Mouse (Mus musculus) forebrain, embryonic 11.5 days (tissue): Measurements from ENCODE around the gene Ptpra. TPM values are rescaled to one million over a fixed set of nuclear protein-coding genes. Genes with fewer than 3 reads are reported as not detected.
A peak's percentile ranks its signal among the peaks of the same experiment; 100 is the strongest.
"Not testable (repeated sequence)": the region's sequence is repeated elsewhere in the genome, so short reads cannot be mapped to it uniquely, and the experiment has no call there.

ENCODE experiments used
- ATAC-seq: fragments of 200-750 bp; cut with Nextera tagmentation; replicated peaks from 2 replicates; pipeline ENCODE4 v1.8.0; 2017; ENCODE audit warnings: moderate TSS enrichment; ENCODE audit not compliant: low FRiP score
- DNase-seq: peaks from one replicate; pipeline ENCODE4 v3.0.0-alpha.2; 2017; ENCODE audit warnings: low spot score
- H3K27ac ChIP-seq: fragments of 300-500 bp; sonication (generic); 2 replicates; pipeline ENCODE4 v1.5.1; 2014; ENCODE audit warnings: low read depth, low read length
- H3K27me3 ChIP-seq: fragments of 300-500 bp; sonication (generic); 2 replicates; pipeline ENCODE4 v1.6.1; 2014; ENCODE audit warnings: mild to moderate bottlenecking, low read length, mixed read lengths; ENCODE audit not compliant: control insufficient read depth, insufficient read depth
- H3K36me3 ChIP-seq: fragments of 300-500 bp; sonication (generic); 2 replicates; pipeline ENCODE4 v1.6.1; 2014; ENCODE audit warnings: mild to moderate bottlenecking, low read length, moderate library complexity, mixed read lengths; ENCODE audit not compliant: control insufficient read depth, insufficient read depth
- H3K4me1 ChIP-seq: fragments of 300-500 bp; sonication (generic); replicated peaks from 2 replicates; pipeline ENCODE4 v1.6.1; 2014; ENCODE audit warnings: low read length, mixed read lengths; ENCODE audit not compliant: control insufficient read depth, insufficient read depth
- H3K4me2 ChIP-seq: fragments of 300-500 bp; sonication (generic); 2 replicates; pipeline ENCODE4 v1.6.1; 2014; ENCODE audit warnings: low read depth, mild to moderate bottlenecking, low read length, moderate library complexity, mixed read lengths; ENCODE audit not compliant: severe bottlenecking
- H3K4me3 ChIP-seq: fragments of 300-500 bp; sonication (generic); 2 replicates; pipeline ENCODE4 v1.5.1; 2014; ENCODE audit warnings: low read depth, low read length
- H3K9ac ChIP-seq: fragments of 300-500 bp; sonication (generic); 2 replicates; pipeline ENCODE4 v1.6.1; 2014; ENCODE audit warnings: low read length
- H3K9me3 ChIP-seq: fragments of 300-500 bp; sonication (generic); 2 replicates; pipeline ENCODE4 v1.6.1; 2016; ENCODE audit warnings: low read length, mixed read lengths; ENCODE audit not compliant: control insufficient read depth
- WGBS: fragments of 180-500 bp; shearing (Covaris S2); extraction: QIAGEN DNeasy Blood & Tissue Kit; methylation state at CpG from one replicate; pipeline ENCODE4 v1.1.7; 2014; 5-methylcytosine and 5-hydroxymethylcytosine counted together
- polyA plus RNA-seq: library from polyadenylated mRNA; unstranded; fragments of >200 nt; fragmentation: Nextera tagmentation; extraction: Ambion mirVana; gene quantifications from 2 replicates; pipeline ENCODE4 v1.2.1, GENCODE M21; 2014

Ptpra gene
- polyA plus RNA-seq, 1 experiment from 2014 or later: 116 TPM

GRCm38 (mm10) chr2:130488002-130488401 is 37.9 kb downstream of the Ptpra start:
- H3K36me3 ChIP-seq: no peaks in the 10 kb centered on the region
- peaks cover 6% of the 10 kb centered on the region; the same call in 1 of the 2 replicates for H3K4me1 ChIP-seq
- peaks cover 1% of the 10 kb centered on the region; the same call in 1 of the 2 replicates for H3K9me3 ChIP-seq
- no peak for DNase-seq
- H3K27ac ChIP-seq: no peak overlapping the region
- no peak overlapping the region for H3K4me3 ChIP-seq
- H3K27me3 ChIP-seq: no peaks in the 10 kb centered on the region
- no peak for ATAC-seq
- no peak overlapping the region for H3K9ac ChIP-seq
- 25% methylated on average over 2 of the region's 2 CpGs for WGBS
- H3K4me2 ChIP-seq: no peak overlapping the region

GRCm38 (mm10) chr2:130488600-130488999 is 38.5 kb downstream of the Ptpra start:
- no peaks in the 10 kb centered on the region for H3K27me3 ChIP-seq
- H3K9ac ChIP-seq: no peak overlapping the region
- H3K4me3 ChIP-seq: no peak overlapping the region
- no peaks in the 10 kb centered on the region for H3K36me3 ChIP-seq
- peaks cover 3% of the 10 kb centered on the region; the same call in 1 of the 2 replicates for H3K9me3 ChIP-seq
- ATAC-seq: no peak
- peaks cover 6% of the 10 kb centered on the region; the same call in 1 of the 2 replicates for H3K4me1 ChIP-seq
- H3K4me2 ChIP-seq: no peak overlapping the region
- DNase-seq: no peak
- no peak overlapping the region for H3K27ac ChIP-seq
- WGBS: 81% methylated on average over 4 of the region's 4 CpGs

GRCm38 (mm10) chr2:130491162-130491561 is 41.1 kb downstream of the Ptpra start:
- Histone ChIP-seq H3K27me3 (no peaks in the 10 kb centered on the region), H3K4me2 (no peak overlapping the region), H3K27ac (peak overlapping the region; percentile 92), H3K9me3 (peaks cover 3% of the 10 kb centered on the region; the same call in 1 of the 2 replicates), H3K36me3 (no peaks in the 10 kb centered on the region), H3K4me3 (no peak overlapping the region), H3K9ac (no peak overlapping the region), H3K4me1 (peaks cover 10% of the 10 kb centered on the region; the same call in 1 of the 2 replicates)
- WGBS: 14% methylated on average over 4 of the region's 4 CpGs
- peak; percentile 73 for ATAC-seq
- DNase-seq: no peak

- Histone ChIP-seq H3K27me3 (no peaks in the 10 kb centered on the region), H3K4me3 (no peak overlapping the region), H3K36me3 (no peaks in the 10 kb centered on the region), H3K9me3 (peaks cover 3% of the 10 kb centered on the region; the same call in 1 of the 2 replicates), H3K27ac (peak overlapping the region; percentile 92), H3K9ac (no peak overlapping the region), H3K4me2 (no peak overlapping the region), H3K4me1 (peaks cover 10% of the 10 kb centered on the region; the same call in 1 of the 2 replicates)
- 8% methylated on average over 7 of the region's 7 CpGs for WGBS
- peak; percentile 87 for ATAC-seq
- DNase-seq: peak; percentile 85
Observed at GRCm38 (mm10) chr2:130491587-130491986, 41.5 kb downstream of the Ptpra start.

DNA sequence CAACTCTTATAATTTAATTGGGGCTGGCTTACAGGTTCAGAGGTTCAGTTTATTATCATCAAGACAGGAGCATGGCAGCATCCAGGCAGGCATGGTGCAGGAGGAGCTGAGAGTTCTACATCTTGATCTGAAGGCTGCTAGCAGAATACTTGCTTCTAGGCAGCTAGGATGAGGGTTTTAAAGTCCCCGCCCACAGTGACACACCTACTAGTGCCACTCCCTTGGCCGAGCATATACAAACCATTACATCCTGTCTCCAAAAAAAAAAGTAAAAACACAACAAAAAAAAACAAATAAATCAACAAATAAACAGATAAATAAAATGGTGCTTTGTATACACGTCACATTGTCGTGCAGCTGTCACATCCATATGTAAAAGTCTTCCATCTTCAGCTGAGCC is 45.0 kb downstream of the Ptpra start:
- not testable (repeated sequence) for H3K4me1 ChIP-seq, DNase-seq, H3K9me3 ChIP-seq, H3K27me3 ChIP-seq, H3K4me3 ChIP-seq, H3K4me2 ChIP-seq, H3K9ac ChIP-seq, H3K27ac ChIP-seq, H3K36me3 ChIP-seq, ATAC-seq
- 89% methylated on average over 4 of the region's 4 CpGs for whole genome bisulfite sequencing

- H3K9me3 ChIP-seq: peaks cover 3% of the 10 kb centered on the region; the same call in 1 of the 2 replicates
- peak; percentile 52 for DNase-seq
- peak overlapping the region; percentile 24 for H3K9ac ChIP-seq
- H3K4me1 ChIP-seq: peaks cover 8% of the 10 kb centered on the region; the same call in 1 of the 2 replicates
- peak overlapping the region; percentile 33; the same call in 1 of the 2 replicates for H3K27ac ChIP-seq
- no peaks in the 10 kb centered on the region for H3K27me3 ChIP-seq
- no peaks in the 10 kb centered on the region for H3K36me3 ChIP-seq
- 40% methylated on average over 6 of the region's 6 CpGs for WGBS
- H3K4me2 ChIP-seq: no peak overlapping the region
- 0 out of 2 replicates have a peak, but pooled peaks have one; percentile 14 for ATAC-seq
- no peak overlapping the region for H3K4me3 ChIP-seq
Observed at GRCm38 (mm10) chr2:130496037-130496436, 46.0 kb downstream of the Ptpra start.

DNA sequence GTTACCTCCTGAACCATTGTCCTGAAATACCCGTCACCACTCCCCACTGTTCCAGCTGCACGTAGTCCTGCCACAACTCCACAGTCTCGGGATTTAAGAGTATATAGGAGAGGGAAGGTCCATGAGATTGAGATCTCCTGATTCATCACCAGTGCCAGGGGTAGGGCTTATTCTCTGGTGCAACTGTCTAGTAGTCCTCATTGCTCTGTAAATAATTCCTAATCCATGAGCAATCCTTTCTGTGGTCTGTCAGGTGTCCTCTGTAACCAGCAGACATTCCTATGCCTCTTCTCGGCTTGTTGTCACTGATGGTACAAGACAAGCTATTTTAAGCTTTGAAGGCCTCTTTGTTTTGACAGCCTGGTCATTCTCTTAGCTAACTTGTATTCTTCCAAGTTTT is 46.9 kb downstream of the Ptpra start:
- DNase-seq: no peak
- 45% methylated on average over 4 of the region's 4 CpGs for WGBS
- H3K27ac ChIP-seq: no peak overlapping the region
- no peaks in the 10 kb centered on the region for H3K27me3 ChIP-seq
- peaks cover 3% of the 10 kb centered on the region; the same call in 1 of the 2 replicates for H3K9me3 ChIP-seq
- H3K4me2 ChIP-seq: no peak overlapping the region
- H3K4me3 ChIP-seq: no peak overlapping the region
- no peaks in the 10 kb centered on the region for H3K36me3 ChIP-seq
- H3K9ac ChIP-seq: no peak overlapping the region
- no peak for ATAC-seq
- peaks cover 8% of the 10 kb centered on the region; the same call in 1 of the 2 replicates for H3K4me1 ChIP-seq

DNA sequence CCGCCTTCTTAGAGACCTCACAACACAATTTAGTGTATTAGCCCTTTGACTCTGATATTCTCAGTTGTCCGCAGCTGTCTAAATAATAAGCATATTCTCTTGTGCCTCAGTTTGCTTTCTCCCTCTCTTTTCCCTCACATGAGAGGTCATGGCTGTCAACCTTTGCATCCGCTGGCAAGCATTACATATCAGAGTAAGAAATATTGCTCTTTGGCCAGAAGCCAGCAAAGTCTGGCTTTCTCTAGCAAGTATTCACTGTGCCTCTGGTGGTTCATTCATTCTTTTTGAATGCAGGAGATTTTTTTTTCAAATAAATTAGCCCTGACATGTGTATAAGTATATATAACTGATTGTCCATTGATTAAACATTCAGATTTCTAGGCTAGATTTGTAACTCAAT is 49.5 kb downstream of the Ptpra start:
- no peaks in the 10 kb centered on the region for H3K27me3 ChIP-seq
- no peak overlapping the region for H3K4me2 ChIP-seq
- WGBS: 92% methylated on average over 3 of the region's 3 CpGs
- no peak overlapping the region for H3K27ac ChIP-seq
- no peaks in the 10 kb centered on the region for H3K9me3 ChIP-seq
- H3K4me3 ChIP-seq: no peak overlapping the region
- DNase-seq (no peak), ATAC-seq (no peak)
- H3K9ac ChIP-seq: no peak overlapping the region
- no peaks in the 10 kb centered on the region for H3K36me3 ChIP-seq
- H3K4me1 ChIP-seq: peaks cover 4% of the 10 kb centered on the region; the same call in 1 of the 2 replicates

DNA sequence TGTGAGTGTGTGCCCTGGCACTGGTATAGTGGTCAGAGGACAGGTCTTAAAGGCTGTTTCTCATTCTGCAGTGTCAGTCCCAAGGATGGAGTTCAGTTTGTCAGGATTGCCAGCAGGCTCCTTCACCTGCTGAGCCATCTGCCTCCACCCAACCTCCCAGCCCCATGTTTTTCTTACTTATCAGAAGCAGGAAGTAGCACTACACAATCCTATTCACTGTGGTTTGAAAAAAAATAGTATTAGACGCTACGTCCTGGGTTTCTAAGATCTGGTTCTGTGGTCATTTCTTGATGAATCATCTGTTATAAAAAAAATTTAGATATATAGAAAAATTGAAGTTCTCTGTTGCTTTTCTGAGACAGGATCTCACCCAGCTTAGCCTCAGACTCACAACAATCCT is 51.5 kb downstream of the Ptpra start:
- H3K9me3 ChIP-seq: no peaks in the 10 kb centered on the region

More for the DNA sequence above, 51.5 kb downstream of the Ptpra start:
- H3K4me1 ChIP-seq: no peaks in the 10 kb centered on the region
- no peak for DNase-seq
- 95% methylated on average over 2 of the region's 2 CpGs for WGBS
- no peaks in the 10 kb centered on the region for H3K27me3 ChIP-seq
- H3K36me3 ChIP-seq: no peaks in the 10 kb centered on the region
- H3K4me2 ChIP-seq: no peak overlapping the region
- no peak overlapping the region for H3K27ac ChIP-seq
- H3K9ac ChIP-seq: no peak overlapping the region
- no peak for ATAC-seq
- no peak overlapping the region for H3K4me3 ChIP-seq
